In genomic region chr15:59201894-59202670, GRCm38 (mm10) we compare ENCODE assay signal across 11 mouse cellular contexts.
A peak's percentile ranks its signal among the peaks of the same experiment; 100 is the strongest.
DNase-seq lines count a peak whose midpoint lies in the region; ATAC-seq and TF ChIP-seq lines count a peak whose summit lies in the region.
"Had no signal": no experiment of that assay in that cellular context is flagged by ENCODE, and none has a peak within 500 bp of the region (broad histone marks: within the 10 kb centered on the region; RNA-seq: fewer than 3 reads in every experiment).

No protein-coding gene starts in this region.

- H3K27me3 ChIP-seq in E14TG2a.4 (ENCODE audit: insufficient read depth, low read length) = peaks cover 22% of the 10 kb centered on the region
- no peaks in the 10 kb centered on the region for H3K27me3 ChIP-seq in heart, embryonic 15.5 days
- H3K27me3 ChIP-seq: embryonic facial prominence, embryonic 12.5 days; Patski had no signal

- no peak overlapping the region for H3K4me2 ChIP-seq in heart, embryonic 15.5 days
- H3K4me2 ChIP-seq: embryonic facial prominence, embryonic 12.5 days; midbrain, embryonic 12.5 days had no signal

- no peaks in the 10 kb centered on the region for H3K9me3 ChIP-seq in E14TG2a.4 (ENCODE audit: low read length)
- no peaks in the 10 kb centered on the region for H3K9me3 ChIP-seq in heart, embryonic 15.5 days (replicated peaks)
- H3K9me3 ChIP-seq: embryonic facial prominence, embryonic 12.5 days; midbrain, embryonic 12.5 days had no signal

- no peak for ATAC-seq in heart, embryonic 15.5 days (replicated peaks; ENCODE audit: insufficient number of reproducible peaks, insufficient read depth, low FRiP score, low read depth)
- no peak for ATAC-seq in megakaryocyte-erythroid progenitor cell, adult 5-6 weeks (replicated peaks; ENCODE audit: low FRiP score, low TSS enrichment, poor library complexity, severe bottlenecking)
- ATAC-seq: Patski had no signal

- peaks cover 40% of the 10 kb centered on the region for H3K4me1 ChIP-seq in E14TG2a.4 (replicated peaks; ENCODE audit: low read depth, low read length)
- peaks cover 63% of the 10 kb centered on the region for H3K4me1 ChIP-seq in heart, embryonic 15.5 days (replicated peaks)

- DNase-seq in cerebellum, postnatal 14 days = peak; percentile 47 to 52
- no peak for DNase-seq in cerebellum, adult 8-10 months
- DNase-seq in left cerebral cortex, postnatal 10 days (ENCODE audit: extremely low spot score in 1 of 2, low spot score in 2 of 2) = peak; percentile 14 to 30
- no peak for DNase-seq in left cerebral cortex, adult 11 months (ENCODE audit: low spot score)
- no peak for DNase-seq in adrenal gland, postnatal 36 days

- TF ChIP-seq CTCF in E14TG2a.4 (conservative IDR thresholded peaks at IDR 0.05; ENCODE audit: low read length) = no peak

- WGBS in heart, embryonic 15.5 days = 65% methylated on average over 19 of the region's 19 CpGs

- 0 out of 2 replicates have a peak overlapping the region, but pooled peaks have one; percentile 17 for H3K4me3 ChIP-seq in E14TG2a.4 (replicated peaks; ENCODE audit: low read length)
- no peak overlapping the region for H3K4me3 ChIP-seq in heart, embryonic 15.5 days
- H3K4me3 ChIP-seq: embryonic facial prominence, embryonic 12.5 days; midbrain, embryonic 12.5 days had no signal

- intact Hi-C loops in left cerebral cortex, postnatal 10 days (cut with DNase I) = loop anchor here (5.0 kb wide), 1 partner anchor 230 kb away; no protein-coding TSS in a partner anchor

- no peak overlapping the region for H3K9ac ChIP-seq in heart, embryonic 15.5 days
- H3K9ac ChIP-seq: embryonic facial prominence, embryonic 12.5 days; midbrain, embryonic 12.5 days had no signal

- H3K36me3 ChIP-seq in E14TG2a.4 (ENCODE audit: insufficient read depth, low read length) = no peaks in the 10 kb centered on the region
- H3K36me3 ChIP-seq in heart, embryonic 15.5 days = no peaks in the 10 kb centered on the region
- H3K36me3 ChIP-seq: embryonic facial prominence, embryonic 12.5 days; midbrain, embryonic 12.5 days had no signal

- peak overlapping the region; percentile 58 for H3K27ac ChIP-seq in heart, embryonic 15.5 days
- H3K27ac ChIP-seq: embryonic facial prominence, embryonic 12.5 days; midbrain, embryonic 12.5 days had no signal

Comparison
In these comparisons a context has a peak if more than half of its experiments do, and no peak if none do; other contexts are left out.
1. DNase-seq: peak in cerebellum, postnatal 14 days (2 of 2) and left cerebral cortex, postnatal 10 days (2 of 2); none in cerebellum, adult 8-10 months (single experiment), left cerebral cortex, adult 11 months (single experiment) and adrenal gland, postnatal 36 days (0 of 2).